Mouse (Mus musculus) CD4-positive, CD25-positive, alpha-beta regulatory T cell (primary cell): Measurements from ENCODE around the gene Ranbp9. TPM values are rescaled to one million over a fixed set of nuclear protein-coding genes. Genes with fewer than 3 reads are reported as not detected.

Source experiments
- polyA plus RNA-seq: library from polyadenylated mRNA; unstranded; fragments of 100-300 nt; shearing (Covaris generic); gene quantifications from one replicate; pipeline ENCODE4 v1.2.1, GENCODE M21; 2017

Ranbp9 gene
- 130 TPM for polyA plus RNA-seq

GRCm38 (mm10) chr13:43480957-43481858 is at the start of gene Ranbp9:
Gene Ranbp9, minus strand, starts transcription at chr13:43481282.

GRCm38 (mm10) chr13:43398297-43399080 is 82.6 kb downstream of the Ranbp9 start, which contains the start of gene Nol7:
Gene Nol7, plus strand, starts transcription at chr13:43398390.

GRCm38 (mm10) chr13:43364985-43365824 is 115.9 kb downstream of the Ranbp9 start, which contains the start of gene Sirt5:
Gene Sirt5, plus strand, starts transcription at chr13:43365496.

Other genes starting within 250 kb of the Ranbp9 start
- gene Gfod1, start 177.1 kb downstream of the Ranbp9 start, polyA plus RNA-seq: 4.4 TPM
- 29.0 TPM for gene Sirt5, start 115.8 kb downstream of the Ranbp9 start, polyA plus RNA-seq
- gene Nol7, start 82.9 kb downstream of the Ranbp9 start, polyA plus RNA-seq: 212 TPM
- 35.5 TPM for gene Mcur1, start 78.9 kb upstream of the Ranbp9 start, polyA plus RNA-seq
- 0.55 TPM for gene Rnf182, start 134.4 kb upstream of the Ranbp9 start, polyA plus RNA-seq